ENCODE assay signal across 18 mouse cellular contexts in the genomic region with DNA sequence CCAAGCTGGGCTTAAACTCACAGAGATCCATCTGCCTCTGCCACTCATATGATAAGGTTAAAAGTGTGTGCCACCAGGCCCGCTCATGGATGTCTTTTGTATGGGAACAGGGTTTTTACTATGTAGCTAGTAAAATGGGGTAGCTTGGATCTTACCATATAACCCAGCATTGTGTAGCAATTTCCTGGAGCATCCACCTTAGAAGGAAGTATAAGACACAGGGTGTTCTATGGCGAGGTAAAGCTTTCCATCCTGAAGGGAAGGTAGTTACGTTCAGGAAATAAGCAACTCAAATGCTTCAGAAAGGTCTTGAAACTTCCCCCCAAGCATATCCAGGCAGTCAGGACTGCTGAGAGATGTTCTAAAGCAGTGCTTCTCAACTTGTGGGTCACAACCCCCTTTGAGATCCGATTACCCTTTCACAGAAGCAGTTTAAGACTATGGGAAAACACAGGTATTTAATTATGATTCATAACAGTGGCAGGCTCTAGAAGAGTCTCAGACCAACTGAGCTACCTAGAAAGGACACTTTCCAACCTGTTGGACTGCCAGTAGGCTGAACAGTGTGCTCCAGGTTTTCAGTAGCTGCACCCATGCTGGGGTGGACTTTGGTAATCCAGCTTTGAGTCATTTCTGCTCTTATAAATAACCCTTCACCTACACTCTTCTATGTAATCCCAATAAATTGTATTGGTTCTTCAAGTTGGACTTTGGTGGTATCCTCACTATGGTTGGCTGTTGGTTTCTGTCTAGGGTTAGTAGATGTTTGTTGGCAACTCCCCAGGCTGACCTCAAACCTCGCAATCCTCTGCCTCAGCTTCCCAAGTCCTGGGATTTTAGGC. TPM values are rescaled to one million over a fixed set of nuclear protein-coding genes. Genes with fewer than 3 reads are reported as not detected.
A peak's percentile ranks its signal among the peaks of the same experiment; 100 is the strongest.
DNase-seq lines count a peak whose midpoint lies in the region; ATAC-seq lines count a peak whose summit lies in the region.
"Had no signal": no experiment of that assay in that cellular context is flagged by ENCODE, and none has a peak within 500 bp of the region (broad histone marks: within the 10 kb centered on the region; RNA-seq: fewer than 3 reads in every experiment).

No protein-coding gene starts in this region.

- peak; percentile 67 for DNase-seq in midbrain, embryonic 11.5 days (ENCODE audit: low spot score, missing footprints)
- DNase-seq in left cerebral cortex, postnatal 36 days (ENCODE audit: low spot score in 2 of 2) = no peak
- DNase-seq in adrenal gland, adult 18-20 months (ENCODE audit: low spot score in 2 of 2) = no peak
- DNase-seq: adrenal gland, postnatal 10 days; cerebellum, adult 11-12 months; cerebellum, adult 9-10 months; cerebellum, postnatal 25 days; gastrocnemius, postnatal 10 days; heart, postnatal 4 days had no signal

- H3K4me1 ChIP-seq in midbrain, embryonic 11.5 days (ENCODE audit: control insufficient read depth, insufficient read depth, low read length) = no peaks in the 10 kb centered on the region
- H3K4me1 ChIP-seq in midbrain, embryonic 13.5 days (replicated peaks) = no peaks in the 10 kb centered on the region
- peaks cover 64% of the 10 kb centered on the region for H3K4me1 ChIP-seq in liver, embryonic 15.5 days (replicated peaks)
- H3K4me1 ChIP-seq: embryonic facial prominence, embryonic 13.5 days; forebrain, embryonic 12.5 days; heart, embryonic 13.5 days; hindbrain, embryonic 12.5 days had no signal

- no peaks in the 10 kb centered on the region for H3K9me3 ChIP-seq in midbrain, embryonic 11.5 days (ENCODE audit: control insufficient read depth, low read length)
- peaks cover 3% of the 10 kb centered on the region; the same call in 1 of the 2 replicates for H3K9me3 ChIP-seq in midbrain, embryonic 13.5 days
- H3K9me3 ChIP-seq in liver, embryonic 15.5 days (replicated peaks) = no peaks in the 10 kb centered on the region
- H3K9me3 ChIP-seq: forebrain, embryonic 12.5 days; heart, embryonic 13.5 days; hindbrain, embryonic 12.5 days had no signal

- no peak overlapping the region for H3K4me3 ChIP-seq in midbrain, embryonic 11.5 days (ENCODE audit: low read depth, low read length)
- no peak overlapping the region for H3K4me3 ChIP-seq in midbrain, embryonic 13.5 days (replicated peaks)
- H3K4me3 ChIP-seq in liver, embryonic 15.5 days (replicated peaks) = no peak overlapping the region
- H3K4me3 ChIP-seq: embryonic facial prominence, embryonic 13.5 days; forebrain, embryonic 12.5 days; heart, embryonic 13.5 days; hindbrain, embryonic 12.5 days had no signal

- intact Hi-C loops in left cerebral cortex, postnatal 36 days (cut with DNase I) = no loop called here

- WGBS in midbrain, embryonic 11.5 days = 88% methylated on average over 5 of the region's 5 CpGs
- 87% methylated on average over 5 of the region's 5 CpGs for WGBS in midbrain, embryonic 13.5 days
- WGBS in liver, embryonic 15.5 days (ENCODE audit: insufficient replicate concordance) = 74% methylated on average over 5 of the region's 5 CpGs

- no peak overlapping the region for H3K27ac ChIP-seq in midbrain, embryonic 11.5 days (ENCODE audit: low read depth, low read length)
- H3K27ac ChIP-seq in midbrain, embryonic 13.5 days = no peak overlapping the region
- peak overlapping the region; percentile 64 for H3K27ac ChIP-seq in liver, embryonic 15.5 days (replicated peaks)
- H3K27ac ChIP-seq: embryonic facial prominence, embryonic 13.5 days; forebrain, embryonic 12.5 days; heart, embryonic 13.5 days; hindbrain, embryonic 12.5 days; hindbrain, postnatal 0 days had no signal

- H3K4me2 ChIP-seq in midbrain, embryonic 11.5 days = no peak overlapping the region
- no peak overlapping the region for H3K4me2 ChIP-seq in midbrain, embryonic 13.5 days (replicated peaks)
- H3K4me2 ChIP-seq in liver, embryonic 15.5 days = no peak overlapping the region
- H3K4me2 ChIP-seq: embryonic facial prominence, embryonic 13.5 days; forebrain, embryonic 12.5 days; heart, embryonic 13.5 days; hindbrain, embryonic 12.5 days had no signal

- ATAC-seq in midbrain, embryonic 11.5 days (ENCODE audit: low FRiP score) = no peak
- ATAC-seq in midbrain, embryonic 13.5 days = no peak
- no peak for ATAC-seq in liver, embryonic 15.5 days (ENCODE audit: insufficient read depth)
- ATAC-seq in megakaryocyte progenitor cell, adult 5-6 weeks (replicated peaks; ENCODE audit: poor library complexity) = peak; percentile 37
- ATAC-seq: forebrain, embryonic 16.5 days; hindbrain, postnatal 0 days had no signal

- no peak overlapping the region for H3K9ac ChIP-seq in midbrain, embryonic 11.5 days (ENCODE audit: low read length)
- H3K9ac ChIP-seq in midbrain, embryonic 13.5 days (replicated peaks) = no peak overlapping the region
- no peak overlapping the region for H3K9ac ChIP-seq in liver, embryonic 15.5 days
- H3K9ac ChIP-seq: embryonic facial prominence, embryonic 13.5 days; forebrain, embryonic 12.5 days; heart, embryonic 13.5 days; hindbrain, embryonic 12.5 days had no signal

- no peaks in the 10 kb centered on the region for H3K36me3 ChIP-seq in midbrain, embryonic 11.5 days (ENCODE audit: control insufficient read depth, insufficient read depth, low read length)
- no peaks in the 10 kb centered on the region for H3K36me3 ChIP-seq in midbrain, embryonic 13.5 days
- H3K36me3 ChIP-seq in liver, embryonic 15.5 days (replicated peaks) = no peaks in the 10 kb centered on the region
- H3K36me3 ChIP-seq: embryonic facial prominence, embryonic 13.5 days; forebrain, embryonic 12.5 days; heart, embryonic 13.5 days; hindbrain, embryonic 12.5 days had no signal

- no peaks in the 10 kb centered on the region for H3K27me3 ChIP-seq in midbrain, embryonic 11.5 days (ENCODE audit: control insufficient read depth, insufficient read depth, low read length)
- H3K27me3 ChIP-seq in midbrain, embryonic 13.5 days = no peaks in the 10 kb centered on the region
- no peaks in the 10 kb centered on the region for H3K27me3 ChIP-seq in liver, embryonic 15.5 days
- H3K27me3 ChIP-seq: embryonic facial prominence, embryonic 13.5 days; forebrain, embryonic 12.5 days; heart, embryonic 13.5 days; hindbrain, embryonic 12.5 days had no signal

RNA-seq across cellular contexts. Expression of a gene that starts 7.5 kb away (rescaled TPM):
- polyA plus RNA-seq in midbrain, embryonic 11.5 days (2014; fragmentation: Nextera tagmentation; extraction: Ambion mirVana) = 8.4 and 8.9 TPM in 2 replicates
- 9.7 and 10.4 TPM in 2 replicates for polyA plus RNA-seq in midbrain, embryonic 13.5 days (2015; fragmentation: Nextera tagmentation; extraction: Ambion mirVana)
- 34.2 and 41.6 TPM in 2 replicates for polyA plus RNA-seq in liver, embryonic 15.5 days (2015; fragmentation: Nextera tagmentation; extraction: Ambion mirVana)
- total RNA-seq in megakaryocyte progenitor cell, adult 5-6 weeks (2015) = 37.1 and 47.0 TPM in 2 replicates
- total RNA-seq in megakaryocyte progenitor cell, adult 5-6 weeks (2017) = 24.9 and 28.4 TPM in 2 replicates
- 10 to 100 TPM; 58.2 to 62.8 TPM for total RNA-seq in left cerebral cortex, postnatal 36 days (2021)
- 10 to 100 TPM; 15.9 to 18.9 TPM for total RNA-seq in adrenal gland, adult 18-20 months (2021)
